Mouse (Mus musculus) liver, embryonic 12.5 days (tissue): ENCODE measurements around the gene Disp2. TPM values are rescaled to one million over a fixed set of nuclear protein-coding genes. Genes with fewer than 3 reads are reported as not detected.

Experiments
- ATAC-seq: fragments of 200-750 bp; cut with Nextera tagmentation; 2 replicates; pipeline ENCODE4 v1.8.0; 2017; ENCODE audit warnings: moderate number of reproducible peaks, mild to moderate bottlenecking, moderate library complexity
- H3K27ac ChIP-seq: fragments of 300-500 bp; sonication (generic); 2 replicates; pipeline ENCODE4 v1.5.1; 2016; ENCODE audit warnings: mild to moderate bottlenecking
- H3K27me3 ChIP-seq: fragments of 300-500 bp; sonication (generic); replicated peaks from 2 replicates; pipeline ENCODE4 v1.6.1; 2016; ENCODE audit warnings: mild to moderate bottlenecking, moderate library complexity
- H3K36me3 ChIP-seq: fragments of 300-500 bp; sonication (generic); 2 replicates; pipeline ENCODE4 v1.6.1; 2016; ENCODE audit warnings: mild to moderate bottlenecking, moderate library complexity
- H3K4me1 ChIP-seq: fragments of 300-500 bp; sonication (generic); 2 replicates; pipeline ENCODE4 v1.6.1; 2016
- H3K4me2 ChIP-seq: fragments of 300-500 bp; sonication (generic); 2 replicates; pipeline ENCODE4 v1.6.1; 2016; ENCODE audit warnings: mild to moderate bottlenecking, moderate library complexity
- H3K4me3 ChIP-seq: fragments of 300-500 bp; sonication (generic); 2 replicates; pipeline ENCODE4 v1.5.1; 2016; ENCODE audit warnings: mild to moderate bottlenecking, moderate library complexity
- H3K9ac ChIP-seq: fragments of 300-500 bp; sonication (generic); 2 replicates; pipeline ENCODE4 v1.6.1; 2016; ENCODE audit warnings: mild to moderate bottlenecking, moderate library complexity
- H3K9me3 ChIP-seq: fragments of 300-500 bp; sonication (generic); replicated peaks from 2 replicates; pipeline ENCODE4 v1.6.1; 2016; ENCODE audit warnings: mild to moderate bottlenecking, moderate library complexity
- WGBS: fragments of 180-500 bp; shearing (Covaris S2); methylation state at CpG from one replicate; pipeline ENCODE4 v1.1.7; 2016; ENCODE audit not compliant: insufficient replicate concordance; 5-methylcytosine and 5-hydroxymethylcytosine counted together
- polyA plus RNA-seq: library from polyadenylated mRNA; unstranded; fragments of >200 nt; fragmentation: Nextera tagmentation; extraction: Ambion mirVana; gene quantifications from 2 replicates; pipeline ENCODE4 v1.2.1, GENCODE M21; 2016

Disp2 gene
- polyA plus RNA-seq, 1 experiment from 2014 or later = 0.37 TPM

DNA sequence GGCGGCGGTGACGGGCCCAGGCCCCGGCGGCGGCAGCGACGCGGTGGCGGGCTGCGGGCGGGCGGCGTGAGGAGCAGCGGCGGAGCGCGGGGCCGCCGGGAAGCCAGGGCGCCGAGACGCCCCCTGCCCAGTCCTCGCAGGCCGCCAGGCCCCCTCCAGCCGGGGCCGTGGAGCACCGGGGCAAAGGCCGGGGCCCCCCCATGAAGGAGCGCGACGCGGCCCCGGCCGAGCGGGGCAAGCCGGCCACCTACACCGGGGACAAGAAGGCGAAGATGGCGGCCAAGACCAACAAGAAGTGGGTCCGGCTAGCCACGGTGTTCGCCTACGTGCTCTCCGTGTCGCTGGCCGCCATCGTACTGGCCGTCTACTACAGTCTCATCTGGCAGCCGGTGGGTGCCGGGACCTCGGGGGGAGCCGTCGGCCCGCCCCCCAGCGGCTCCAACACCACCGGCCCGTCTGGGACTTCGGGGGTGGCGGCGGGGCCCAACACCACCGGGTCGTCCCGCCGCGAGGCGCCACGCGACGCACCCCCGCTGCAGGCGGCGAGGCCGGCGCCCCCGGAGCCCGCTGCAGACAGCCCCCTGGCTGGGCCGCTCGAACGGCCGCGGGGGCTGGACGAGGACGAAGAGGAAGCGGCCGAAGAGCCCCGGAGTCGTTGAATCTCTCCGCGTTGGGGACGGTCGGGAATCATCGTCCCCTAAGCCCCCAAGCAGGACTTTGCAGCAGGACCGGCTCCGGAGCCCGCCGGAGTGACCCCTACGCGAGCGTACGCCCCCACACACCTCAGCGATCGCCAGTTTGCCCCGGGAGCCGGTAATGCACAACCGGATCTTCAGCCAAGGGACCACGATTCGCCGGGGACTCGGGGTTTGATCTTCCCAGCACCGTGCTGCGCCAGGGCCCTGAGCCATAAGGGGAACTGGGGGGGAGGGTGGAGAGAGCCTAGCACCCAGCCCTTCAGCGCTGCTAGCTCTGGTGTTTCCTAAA is 33.3 kb upstream of the Disp2 start:
- peaks cover 71% of the 10 kb centered on the region for H3K4me1 ChIP-seq
- no peaks in the 10 kb centered on the region for H3K9me3 ChIP-seq
- peaks cover 29% of the 10 kb centered on the region for H3K36me3 ChIP-seq
- peak overlapping the region; percentile 100 for H3K4me2 ChIP-seq
- H3K9ac ChIP-seq = peak overlapping the region; percentile 96
- ATAC-seq = peak; percentile 46
- H3K27ac ChIP-seq = peak overlapping the region; percentile 83
- peaks cover 29% of the 10 kb centered on the region for H3K27me3 ChIP-seq
- WGBS = 2% methylated on average over 100 of the region's 113 CpGs
- H3K4me3 ChIP-seq = peak overlapping the region; percentile 94

DNA sequence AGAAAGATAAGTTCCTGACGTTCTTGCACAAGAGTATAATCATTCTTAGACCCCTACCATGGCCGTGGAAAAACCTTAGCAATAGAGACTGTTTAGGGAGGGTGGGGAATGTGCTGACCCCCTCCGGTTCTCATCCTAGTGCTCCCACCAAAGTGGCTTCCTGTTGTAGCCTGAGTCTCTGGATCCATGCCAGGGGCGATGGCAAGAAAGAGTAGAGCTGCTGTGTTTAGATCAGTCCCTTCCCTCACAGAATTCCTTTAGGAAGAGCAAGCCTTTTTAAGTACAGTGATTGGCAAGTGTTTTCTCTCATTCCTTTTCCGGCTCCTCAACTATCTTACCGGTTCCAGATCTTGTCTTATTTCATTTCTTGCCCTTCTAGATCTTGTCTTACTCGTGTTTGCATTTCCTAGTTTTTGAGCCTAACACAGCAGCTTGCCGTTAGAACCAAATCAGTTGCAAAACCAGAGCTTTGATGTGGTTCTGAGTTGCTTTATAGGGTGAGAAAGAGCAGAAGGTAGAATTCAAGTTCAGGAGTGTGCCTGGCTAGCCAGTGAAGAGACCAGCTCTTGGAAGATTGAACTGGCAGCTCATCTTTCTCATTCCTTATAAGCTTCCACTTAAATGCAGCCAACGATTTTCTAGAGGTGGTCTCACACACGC is 32.1 kb upstream of the Disp2 start:
- peak overlapping the region; percentile 96 for H3K9ac ChIP-seq
- H3K27me3 ChIP-seq = peaks cover 22% of the 10 kb centered on the region
- H3K4me1 ChIP-seq = peaks cover 83% of the 10 kb centered on the region
- 35% methylated on average over 10 of the region's 10 CpGs for WGBS
- no peaks in the 10 kb centered on the region for H3K9me3 ChIP-seq
- peak overlapping the region; percentile 100 for H3K4me2 ChIP-seq
- H3K27ac ChIP-seq = 0 out of 2 replicates have a peak overlapping the region, but pooled peaks have one; percentile 37
- peak overlapping the region; percentile 94 for H3K4me3 ChIP-seq
- peaks cover 33% of the 10 kb centered on the region for H3K36me3 ChIP-seq
- ATAC-seq = no peak

DNA sequence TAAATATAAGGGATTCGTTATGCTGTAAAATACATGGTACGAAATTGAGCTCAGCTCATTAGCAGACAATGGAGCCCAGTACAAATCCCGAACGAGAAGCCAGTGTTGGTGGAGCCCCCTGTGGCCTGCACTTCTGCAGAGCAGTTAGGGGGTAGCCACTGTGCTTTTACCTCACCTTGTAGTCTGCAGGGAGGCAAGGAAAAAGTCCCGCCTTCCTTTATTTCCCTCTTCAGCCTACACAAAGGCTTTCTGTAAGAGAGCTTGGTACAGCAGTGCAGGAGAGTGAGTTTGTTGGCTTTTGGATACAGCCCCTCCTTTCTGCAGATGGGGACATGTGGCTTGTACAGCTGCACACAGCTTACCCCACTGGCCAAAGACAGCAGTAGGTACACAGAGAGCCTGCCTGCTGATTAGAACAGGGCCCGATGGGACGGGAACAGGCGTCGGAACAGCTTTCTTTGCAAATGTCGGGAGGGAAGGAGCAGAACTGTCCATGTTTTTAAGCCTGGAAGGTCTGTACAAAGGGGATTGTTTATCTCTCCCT is 30.1 kb upstream of the Disp2 start:
- Histone ChIP-seq H3K36me3 (peaks cover 33% of the 10 kb centered on the region), H3K9ac (peak overlapping the region; percentile 39; the same call in 1 of the 2 replicates), H3K4me2 (no peak overlapping the region), H3K27ac (peak overlapping the region; percentile 55; the same call in 1 of the 2 replicates), H3K27me3 (peaks cover 4% of the 10 kb centered on the region), H3K4me3 (no peak overlapping the region), H3K4me1 (peaks cover 86% of the 10 kb centered on the region), H3K9me3 (no peaks in the 10 kb centered on the region)
- whole genome bisulfite sequencing = 72% methylated on average over 10 of the region's 10 CpGs
- no peak for ATAC-seq

DNA sequence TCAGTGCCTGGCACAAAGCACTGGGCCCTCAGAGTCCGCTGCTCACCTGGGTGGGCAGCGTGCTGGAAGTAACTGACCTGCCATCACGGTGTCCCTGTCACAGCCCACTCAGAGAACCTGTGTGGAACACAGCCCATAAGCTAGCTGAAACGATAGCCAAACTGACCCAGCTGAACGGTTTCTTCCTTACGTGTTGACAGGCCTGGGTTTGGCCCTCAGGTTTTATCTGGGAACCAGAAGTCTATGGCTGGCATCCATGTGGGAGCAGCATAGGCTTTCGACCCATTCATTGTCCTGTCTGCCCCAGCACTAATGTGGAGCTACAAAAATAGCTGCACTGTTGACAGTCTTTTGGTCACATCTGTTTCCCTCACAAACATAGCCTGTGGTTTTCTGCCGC is 29.0 kb upstream of the Disp2 start:
- Histone ChIP-seq H3K27me3 (no peaks in the 10 kb centered on the region), H3K9me3 (no peaks in the 10 kb centered on the region), H3K4me1 (peaks cover 76% of the 10 kb centered on the region), H3K4me2 (no peak overlapping the region), H3K9ac (no peak overlapping the region), H3K36me3 (peaks cover 33% of the 10 kb centered on the region), H3K4me3 (no peak overlapping the region), H3K27ac (peak overlapping the region; percentile 55)
- WGBS = 67% methylated on average over 8 of the region's 8 CpGs
- ATAC-seq = no peak

DNA sequence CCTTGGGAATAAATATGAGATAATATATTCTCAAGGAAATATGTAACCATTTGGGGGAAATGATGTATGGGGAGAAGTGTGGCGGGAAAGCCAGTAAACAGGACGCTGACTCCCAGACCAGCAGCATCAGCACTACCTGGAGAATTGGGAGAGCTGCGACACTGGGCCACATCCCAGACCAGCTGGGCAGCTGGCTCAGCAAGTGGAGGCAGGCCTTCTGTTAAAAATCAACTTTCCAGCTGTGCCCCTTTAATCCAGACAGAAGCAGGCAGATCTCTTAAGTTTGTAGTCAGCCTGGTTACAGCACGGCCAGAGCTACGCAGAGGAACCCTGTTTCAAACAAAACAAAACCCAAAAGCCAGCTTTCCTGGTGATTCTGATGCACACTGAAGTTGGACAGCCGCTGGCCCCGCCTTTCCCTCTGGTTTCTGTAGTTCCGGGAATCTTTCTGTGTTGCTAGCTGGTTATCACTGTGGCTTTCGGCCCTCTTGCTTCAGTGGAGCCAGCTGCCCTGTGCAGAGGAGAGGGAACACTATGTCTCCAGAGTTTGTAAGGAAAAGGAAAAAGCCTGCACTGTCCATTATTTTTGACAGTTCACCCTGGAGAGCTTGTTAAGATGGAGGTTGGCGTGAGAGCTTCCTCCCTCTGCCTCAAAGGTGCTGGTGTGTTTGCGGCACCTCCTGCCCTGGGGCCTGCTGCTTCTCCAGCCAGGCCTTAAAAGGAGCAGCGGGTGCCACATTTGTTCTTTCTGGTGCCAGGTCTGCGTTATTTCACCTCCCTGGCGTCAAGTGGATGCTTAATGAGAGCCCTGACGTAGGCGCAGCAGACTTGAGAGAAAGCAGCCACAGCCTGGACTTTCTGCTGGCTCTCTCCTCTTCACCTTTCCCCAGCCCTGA is 27.4 kb upstream of the Disp2 start:
- Histone ChIP-seq H3K9ac (peak overlapping the region; percentile 56), H3K4me3 (peak overlapping the region; percentile 18), H3K4me2 (peak overlapping the region; percentile 53)

DNA sequence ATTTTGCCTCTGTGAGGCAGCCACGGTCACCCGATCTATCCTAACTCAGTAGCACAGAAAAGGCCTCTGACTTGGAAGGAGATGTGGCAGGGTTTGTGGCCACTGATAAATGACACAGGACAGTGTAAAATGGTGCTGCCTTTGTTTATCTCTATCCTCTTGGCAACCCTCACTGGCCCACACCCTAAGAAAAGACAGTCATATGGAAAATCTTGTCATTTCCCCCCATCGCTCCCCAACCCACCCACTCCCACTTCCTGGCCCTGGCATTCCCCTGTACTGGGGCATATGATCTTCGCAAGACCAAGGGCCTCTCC is 26.8 kb upstream of the Disp2 start:
- Histone ChIP-seq H3K27me3 (peaks cover 9% of the 10 kb centered on the region; the same call in 1 of the 2 replicates), H3K4me3 (no peak overlapping the region), H3K4me2 (peak overlapping the region; percentile 53), H3K9me3 (no peaks in the 10 kb centered on the region), H3K9ac (peak overlapping the region; percentile 56; the same call in 1 of the 2 replicates), H3K27ac (peak overlapping the region; percentile 88), H3K36me3 (peaks cover 33% of the 10 kb centered on the region), H3K4me1 (peaks cover 59% of the 10 kb centered on the region)
- ATAC-seq = peak; percentile 87
- 21% methylated on average over 4 of the region's 4 CpGs for WGBS

More for the DNA sequence above, 27.4 kb upstream of the Disp2 start:
- Histone ChIP-seq H3K27me3 (peaks cover 7% of the 10 kb centered on the region; the same call in 1 of the 2 replicates), H3K27ac (peak overlapping the region; percentile 88), H3K36me3 (peaks cover 33% of the 10 kb centered on the region), H3K4me1 (peaks cover 65% of the 10 kb centered on the region), H3K9me3 (no peaks in the 10 kb centered on the region)
- ATAC-seq = peak; percentile 53
- WGBS = 55% methylated on average over 16 of the region's 16 CpGs

DNA sequence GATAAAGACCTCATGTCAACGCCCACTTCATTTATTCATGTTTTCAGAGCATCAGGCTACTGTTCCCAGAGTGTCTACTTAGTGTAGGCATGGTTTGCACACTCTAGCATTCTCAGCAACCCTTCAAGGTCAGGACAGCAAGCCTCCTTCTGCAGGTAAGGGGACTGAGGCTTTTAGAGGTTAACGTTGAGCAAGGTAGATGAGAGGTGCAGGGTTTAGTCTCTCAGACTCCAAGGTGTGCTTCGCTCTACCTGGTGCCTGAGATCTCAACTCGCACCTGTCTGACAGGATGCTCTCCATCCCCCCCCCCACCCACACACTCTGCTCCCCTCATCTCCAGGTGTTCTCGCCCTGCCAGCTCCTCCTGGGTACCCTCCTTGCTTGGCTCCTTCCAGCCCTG is 25.4 kb upstream of the Disp2 start:
- Histone ChIP-seq H3K9me3 (no peaks in the 10 kb centered on the region), H3K4me2 (no peak overlapping the region), H3K36me3 (peaks cover 22% of the 10 kb centered on the region), H3K27ac (no peak overlapping the region), H3K27me3 (peaks cover 21% of the 10 kb centered on the region), H3K9ac (no peak overlapping the region), H3K4me3 (no peak overlapping the region), H3K4me1 (peaks cover 46% of the 10 kb centered on the region)
- ATAC-seq = no peak
- 77% methylated on average over 5 of the region's 5 CpGs for WGBS

DNA sequence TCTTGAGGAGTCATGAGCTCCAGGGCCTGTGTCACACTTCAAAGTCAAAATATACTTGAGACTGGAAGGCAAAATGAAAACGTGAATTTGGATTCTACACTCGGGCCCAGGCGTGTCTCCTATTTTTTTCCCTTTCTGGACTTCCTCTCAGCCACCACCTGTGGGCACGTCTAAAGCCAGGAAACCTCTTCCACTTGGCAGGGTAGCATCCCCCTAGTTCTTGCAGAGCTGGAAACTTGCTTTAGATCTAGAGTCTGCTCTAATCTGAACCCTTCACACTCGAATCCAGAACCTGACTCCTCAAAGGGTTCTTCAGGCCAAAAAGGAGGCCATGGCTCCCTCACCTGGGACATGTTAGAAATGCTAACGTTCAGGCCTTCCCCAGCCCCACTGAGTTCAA is 24.1 kb upstream of the Disp2 start:
- ATAC-seq = no peak
- Histone ChIP-seq H3K36me3 (peaks cover 10% of the 10 kb centered on the region), H3K4me1 (peaks cover 44% of the 10 kb centered on the region), H3K4me3 (no peak overlapping the region), H3K9ac (no peak overlapping the region), H3K4me2 (no peak overlapping the region), H3K27ac (no peak overlapping the region), H3K9me3 (no peaks in the 10 kb centered on the region), H3K27me3 (peaks cover 31% of the 10 kb centered on the region)
- WGBS = 68% methylated on average over 6 of the region's 6 CpGs

DNA sequence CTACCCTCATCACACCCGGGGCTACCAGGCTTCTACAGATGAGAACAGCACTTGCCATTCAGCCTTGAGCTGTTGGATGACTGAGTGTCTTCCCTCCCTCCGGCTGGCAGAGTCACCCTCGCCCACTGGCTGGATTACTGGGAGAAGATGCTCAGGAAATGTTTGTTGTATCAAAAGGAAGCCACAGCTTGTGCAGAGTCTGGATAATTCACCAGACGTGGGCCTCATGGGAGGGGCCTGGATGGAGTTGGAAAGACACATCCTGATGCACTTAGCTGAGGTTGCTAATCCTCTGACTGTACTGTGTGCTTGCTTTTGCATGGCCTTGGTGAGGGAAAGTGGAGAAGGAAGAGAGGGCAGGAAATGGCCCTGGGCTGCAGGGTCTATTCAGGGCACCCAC is 23.4 kb upstream of the Disp2 start:
- Histone ChIP-seq H3K4me1 (peaks cover 40% of the 10 kb centered on the region), H3K27me3 (peaks cover 35% of the 10 kb centered on the region), H3K9ac (no peak overlapping the region), H3K27ac (no peak overlapping the region), H3K9me3 (no peaks in the 10 kb centered on the region), H3K36me3 (0 out of 2 replicates have a peak, but pooled peaks cover 4% of the 10 kb centered on the region), H3K4me3 (no peak overlapping the region), H3K4me2 (no peak overlapping the region)
- WGBS = 42% methylated on average over 4 of the region's 4 CpGs
- no peak for ATAC-seq

DNA sequence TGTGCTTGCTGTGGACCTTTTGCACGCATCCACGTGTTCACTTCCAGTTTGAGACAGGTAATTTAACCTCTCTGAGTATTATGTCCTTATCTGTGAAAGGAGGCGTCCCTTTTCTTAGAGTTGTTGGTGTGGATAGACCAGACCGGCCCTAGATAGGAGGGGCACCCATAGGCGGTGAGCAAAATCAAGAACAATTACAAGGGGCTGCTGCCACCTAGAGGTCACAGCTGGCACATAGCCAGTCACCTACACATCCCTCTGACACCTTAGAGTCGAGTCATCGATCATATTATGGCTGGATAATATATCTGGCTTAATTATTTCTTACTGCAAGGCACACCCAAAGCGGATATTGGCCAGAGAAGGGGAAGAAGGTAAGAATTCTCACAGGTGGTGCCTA is 19.7 kb upstream of the Disp2 start:
- ATAC-seq = peak; percentile 64; the same call in 1 of the 2 replicates
- H3K27ac ChIP-seq = no peak overlapping the region
- WGBS = 6% methylated on average over 8 of the region's 8 CpGs
- peaks cover 46% of the 10 kb centered on the region for H3K4me1 ChIP-seq
- peak overlapping the region; percentile 19; the same call in 1 of the 2 replicates for H3K4me2 ChIP-seq
- no peak overlapping the region for H3K4me3 ChIP-seq
- peaks cover 44% of the 10 kb centered on the region for H3K27me3 ChIP-seq
- H3K36me3 ChIP-seq = no peaks in the 10 kb centered on the region
- H3K9ac ChIP-seq = no peak overlapping the region
- H3K9me3 ChIP-seq = no peaks in the 10 kb centered on the region

DNA sequence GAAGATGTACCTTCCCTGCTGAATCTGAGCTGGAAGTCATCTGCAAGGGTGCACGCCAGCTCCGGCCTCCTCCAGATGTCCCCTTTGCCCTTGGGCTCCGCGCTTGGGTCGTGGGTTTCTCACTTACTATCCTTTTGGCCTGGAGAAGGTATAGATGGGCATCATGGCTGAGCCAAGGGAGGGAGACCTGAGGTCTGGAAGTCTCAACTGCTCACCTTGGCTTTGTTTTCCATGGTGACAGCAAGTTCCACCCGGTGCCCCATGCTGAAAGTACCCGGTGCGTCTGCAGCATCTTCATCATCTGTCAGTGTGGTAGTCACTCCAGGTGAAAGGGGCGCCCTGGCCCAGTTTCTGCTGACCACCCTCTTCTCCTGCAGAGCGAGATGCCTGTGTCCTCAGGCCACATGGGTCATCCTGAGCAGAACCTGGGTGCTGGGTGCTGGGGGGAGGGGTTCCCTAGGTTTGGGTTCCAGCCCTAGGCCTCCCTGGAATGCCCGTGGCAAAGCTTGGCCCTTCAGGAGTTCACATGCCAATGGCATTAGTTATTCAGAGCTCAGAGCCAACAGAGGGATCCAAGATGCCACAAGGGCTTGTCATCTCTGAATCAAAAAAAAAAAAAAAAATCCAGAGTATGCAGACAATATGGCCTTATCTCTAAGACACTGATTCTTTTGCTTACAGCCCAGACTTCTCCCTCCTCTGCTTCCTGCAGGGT is 19.1 kb upstream of the Disp2 start:
- ATAC-seq = no peak
- Histone ChIP-seq H3K4me1 (peaks cover 46% of the 10 kb centered on the region), H3K9ac (no peak overlapping the region), H3K27ac (no peak overlapping the region), H3K9me3 (no peaks in the 10 kb centered on the region), H3K4me3 (no peak overlapping the region), H3K27me3 (peaks cover 44% of the 10 kb centered on the region), H3K4me2 (no peak overlapping the region), H3K36me3 (no peaks in the 10 kb centered on the region)
- 71% methylated on average over 11 of the region's 11 CpGs for WGBS
